Mouse (Mus musculus) common myeloid progenitor, adult 5-6 weeks (primary cell): ENCODE data around the gene Tes. TPM values are rescaled to one million over a fixed set of nuclear protein-coding genes. Genes with fewer than 3 reads are reported as not detected.
"Not testable (repeated sequence)": the region's sequence is repeated elsewhere in the genome, so short reads cannot be mapped to it uniquely, and the experiment has no call there.

Experiments used
- ATAC-seq: replicated peaks from 2 replicates; pipeline ENCODE4 v1.8.0; 2016; ENCODE audit warnings: low read depth, mild to moderate bottlenecking, moderate TSS enrichment, inconsistent platforms; ENCODE audit not compliant: poor library complexity, severe bottlenecking
- total RNA-seq: library from RNA; stranded (forward); fragments of 200-1000, 187-1606 nt; gene quantifications from 2 replicates; pipeline ENCODE4 v1.2.3, GENCODE M21; 2017

Tes gene
- total RNA-seq = 55.5 and 59.1 TPM in 2 replicates

- peak; percentile 94 for ATAC-seq
Observed at GRCm38 (mm10) chr6:17064936-17065790, at the start of gene Tes. Tes (plus strand) TSS chr6:17065149.

DNA sequence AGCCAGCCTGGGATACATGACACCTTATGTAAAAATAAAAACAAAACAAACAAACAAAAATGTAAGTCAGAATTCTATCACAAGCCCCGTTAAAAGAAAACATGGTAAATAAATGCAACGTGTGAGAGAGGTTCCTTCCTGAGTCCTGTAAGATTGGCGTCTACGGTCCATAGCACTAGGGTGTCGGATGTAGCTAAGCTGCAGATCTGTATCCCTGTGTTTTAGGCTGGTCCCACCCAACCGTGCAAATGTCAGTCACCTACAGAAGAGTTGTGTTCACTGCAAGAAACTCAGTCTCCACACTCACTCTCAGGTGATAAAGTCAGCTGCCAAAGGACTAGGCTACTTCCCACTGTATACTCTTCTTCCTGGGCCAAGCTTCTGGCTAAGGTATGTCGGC is 39.1 kb upstream of the Tes start:
- no peak for ATAC-seq

DNA sequence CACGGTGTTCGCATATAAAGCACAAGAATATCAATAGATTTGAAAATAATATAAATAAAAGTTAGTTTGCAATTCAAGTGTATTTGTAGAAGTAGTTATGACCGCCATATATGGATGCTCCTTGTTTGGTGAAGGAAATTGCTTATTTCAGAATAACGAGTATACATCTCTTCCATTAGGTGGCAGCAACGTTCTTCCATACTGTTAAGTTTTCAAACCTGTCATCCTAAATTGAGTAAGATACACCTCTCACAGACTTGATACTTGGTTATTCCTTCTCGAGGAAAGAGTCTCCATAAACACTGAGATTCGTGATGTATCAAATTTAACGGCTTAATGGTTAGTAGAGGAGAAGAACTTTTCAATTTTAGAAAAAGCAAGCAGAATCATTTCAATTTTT is 37.4 kb upstream of the Tes start:
- peak; percentile 90 for ATAC-seq

- no peak for ATAC-seq
Observed at GRCm38 (mm10) chr6:17028809-17029208, 36.1 kb upstream of the Tes start.

DNA sequence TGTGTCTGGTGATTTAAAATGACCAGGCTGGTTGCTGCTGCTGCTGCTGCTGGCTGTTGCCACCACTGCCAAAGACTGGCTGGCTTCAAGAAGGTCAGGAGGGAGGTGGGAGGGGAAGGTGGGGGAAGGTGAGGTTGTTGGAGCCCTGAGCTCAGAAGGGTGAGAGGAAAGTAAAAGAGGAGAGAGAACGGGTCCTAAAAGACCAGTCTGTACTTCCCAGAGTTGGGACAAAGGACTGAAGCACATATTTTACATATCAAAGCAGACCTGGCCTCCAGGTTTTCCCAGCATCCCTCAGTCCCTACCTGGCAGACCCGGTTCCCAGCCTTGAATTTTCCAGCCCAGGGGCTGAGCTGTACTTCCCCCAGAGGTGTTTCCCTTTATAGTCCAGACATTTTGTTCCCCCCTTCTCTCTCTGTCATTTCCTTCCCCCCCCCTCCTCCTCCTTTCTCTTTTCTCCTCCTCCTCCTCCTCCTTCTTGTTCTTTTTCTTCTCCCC is 32.7 kb upstream of the Tes start:
- ATAC-seq = no peak

GRCm38 (mm10) chr6:17034095-17034494 is 30.9 kb upstream of the Tes start:
- ATAC-seq = no peak

GRCm38 (mm10) chr6:17035228-17035627 is 29.7 kb upstream of the Tes start:
- ATAC-seq = no peak

DNA sequence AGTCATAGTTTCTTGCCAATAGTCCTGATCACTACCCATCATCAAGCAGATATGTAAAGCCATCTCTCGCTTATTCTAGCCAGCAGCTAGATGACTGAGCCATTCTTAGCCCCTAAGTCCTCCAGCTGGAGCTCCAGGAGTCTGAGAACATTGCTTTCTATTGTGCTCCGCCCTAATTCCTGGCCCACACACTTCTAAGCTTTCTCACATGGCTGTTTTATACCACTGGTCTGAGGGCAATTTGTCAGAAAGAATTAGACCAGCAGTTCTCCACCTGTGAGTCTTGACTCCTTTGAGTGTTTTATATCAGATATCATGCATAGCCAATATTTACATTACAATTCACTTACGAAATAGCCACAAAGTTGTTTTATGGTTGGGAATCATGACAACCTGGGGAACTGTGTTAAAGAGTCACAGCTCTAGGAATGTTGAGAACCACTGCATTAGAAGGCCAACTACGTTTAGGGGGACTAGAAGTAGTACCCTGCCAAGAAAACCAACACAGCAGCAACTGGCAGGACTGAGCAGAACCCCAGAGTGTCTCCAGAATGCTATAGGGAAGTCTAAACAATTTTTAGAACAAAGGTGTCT is 13.4 kb upstream of the Tes start:
- no peak for ATAC-seq

GRCm38 (mm10) chr6:17053028-17053660 is 11.8 kb upstream of the Tes start:
- ATAC-seq = no peak

DNA sequence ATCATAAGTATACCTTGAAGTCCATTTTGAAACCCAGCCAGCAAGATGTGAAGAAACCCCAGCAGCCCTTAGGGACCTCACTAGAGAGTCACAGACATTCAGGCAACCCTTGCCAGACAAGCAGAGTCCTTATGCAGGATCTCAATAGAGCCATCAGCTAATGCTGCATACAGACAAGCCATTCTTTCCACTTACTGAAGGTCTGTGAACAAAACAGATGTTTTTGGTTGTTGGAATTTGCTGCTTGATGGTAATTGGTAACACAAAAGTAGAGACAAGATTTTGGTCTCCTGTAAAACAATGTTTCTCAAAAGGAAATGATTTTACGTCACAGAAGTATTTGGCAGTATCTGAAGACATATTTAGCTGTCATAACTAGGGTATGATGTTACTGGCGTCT is 10.2 kb upstream of the Tes start:
- ATAC-seq = no peak

DNA sequence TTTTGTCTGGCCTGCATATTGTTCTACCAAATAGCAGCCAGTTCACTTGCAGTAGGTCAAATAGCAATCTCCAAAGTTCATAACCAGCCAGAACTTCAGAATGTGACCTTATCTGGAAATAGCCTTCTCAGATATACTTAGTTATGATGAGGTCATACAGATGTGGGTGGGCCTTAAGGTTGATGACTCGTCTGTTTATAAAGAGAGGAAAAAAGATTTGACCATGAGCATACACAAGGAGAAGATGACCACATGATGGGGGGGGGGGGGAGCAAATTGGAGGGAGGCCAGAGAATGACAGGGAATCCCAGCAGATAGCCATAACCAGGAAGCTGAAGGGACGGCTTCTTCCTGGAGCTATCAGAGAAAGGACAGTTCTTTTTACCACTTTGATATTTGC is 9.3 kb upstream of the Tes start:
- ATAC-seq = no peak

- ATAC-seq = no peak
Observed at GRCm38 (mm10) chr6:17059501-17059900, 5.4 kb upstream of the Tes start.

- ATAC-seq = no peak
Observed at GRCm38 (mm10) chr6:17060154-17060553, 4.8 kb upstream of the Tes start.

GRCm38 (mm10) chr6:17061826-17062225 is 3.1 kb upstream of the Tes start:
- ATAC-seq = not testable (repeated sequence)

DNA sequence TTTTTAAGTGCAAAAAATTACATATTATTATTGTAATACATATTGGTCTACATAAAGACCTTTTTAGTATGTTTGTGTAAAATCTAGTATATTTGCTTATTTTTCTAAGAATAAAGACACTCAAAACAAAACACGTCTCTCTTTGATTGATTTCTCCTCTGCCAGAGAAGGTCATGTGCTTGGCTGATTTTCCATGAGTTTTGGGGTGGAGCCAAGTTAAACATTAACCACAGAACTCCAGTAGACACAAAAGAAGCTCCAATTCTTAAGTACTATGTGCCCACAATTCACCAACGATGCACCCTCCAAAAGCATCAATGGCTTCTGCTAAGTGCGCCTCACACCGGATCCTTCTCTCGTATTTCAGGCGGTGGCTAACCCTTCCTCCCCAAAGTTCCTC is 2.6 kb upstream of the Tes start:
- no peak for ATAC-seq

- peak; percentile 46 for ATAC-seq
Observed at GRCm38 (mm10) chr6:17065791-17066169, 831 bp downstream of the Tes start.

GRCm38 (mm10) chr6:17066211-17066940 is 1.4 kb downstream of the Tes start:
- ATAC-seq = no peak

- no peak for ATAC-seq
Observed at GRCm38 (mm10) chr6:17071899-17072298, 7.0 kb downstream of the Tes start.

GRCm38 (mm10) chr6:17072338-17072737 is 7.4 kb downstream of the Tes start:
- ATAC-seq = no peak

GRCm38 (mm10) chr6:17072763-17073484 is 8.0 kb downstream of the Tes start:
- no peak for ATAC-seq
